Mouse (Mus musculus) CD4-positive, CD25-positive, alpha-beta regulatory T cell, adult 4 months (primary cell): ENCODE measurements around the gene Fam135a. TPM values are rescaled to one million over a fixed set of nuclear protein-coding genes. Genes with fewer than 3 reads are reported as not detected.
"Not testable (repeated sequence)": the region's sequence is repeated elsewhere in the genome, so short reads cannot be mapped to it uniquely, and the experiment has no call there.

Experiments
- ATAC-seq: one replicate; pipeline ENCODE4 v1.8.0; 2017
- polyA plus RNA-seq, 2 experiments: library from polyadenylated mRNA; unstranded; fragments of 100-300 nt; shearing (Covaris generic); gene quantifications; one replicate each; pipeline ENCODE4 v1.2.1; 2017

Fam135a gene
- polyA plus RNA-seq, 2 experiments from 2014 or later, result 0.28 TPM; not detected in 1

DNA sequence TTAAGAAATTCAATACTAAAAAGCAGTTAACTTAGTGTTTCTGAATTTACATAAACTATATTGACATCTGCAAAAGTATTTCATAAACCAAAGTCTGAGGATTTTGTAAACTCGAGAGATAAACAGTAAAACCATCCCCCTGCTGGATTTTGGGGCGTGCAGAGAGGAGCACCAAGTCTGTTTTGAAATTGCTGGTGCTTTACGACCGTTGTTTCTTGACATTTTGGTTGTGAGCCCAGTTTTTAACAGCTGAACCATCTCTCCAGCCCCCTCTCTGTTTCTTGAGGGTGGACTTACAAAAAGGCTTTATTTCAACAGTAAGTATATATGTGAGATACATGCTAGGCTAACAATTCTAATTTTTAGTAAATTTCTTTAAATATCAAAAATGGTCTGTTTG is 33.4 kb downstream of the Fam135a start:
- ATAC-seq, result no peak

DNA sequence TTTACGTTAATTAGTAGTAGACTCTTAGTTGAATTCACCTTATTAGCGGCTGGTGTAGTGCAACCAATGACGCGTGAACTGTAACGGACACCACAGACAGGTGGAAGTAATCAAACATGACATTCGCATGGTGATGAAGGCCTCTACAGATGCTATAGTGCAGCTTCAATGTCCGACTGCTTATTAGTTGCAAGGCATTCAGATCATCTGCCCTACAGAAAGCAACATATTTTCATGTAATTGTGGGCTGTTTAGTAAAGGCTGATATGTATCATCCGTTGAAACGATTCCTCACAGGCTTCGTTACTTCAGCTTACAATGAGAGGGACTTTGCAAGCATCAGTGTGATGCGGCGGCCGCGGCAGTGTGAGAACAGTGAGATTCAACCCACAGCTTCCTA is 44.4 kb downstream of the Fam135a start:
- ATAC-seq, result no peak

DNA sequence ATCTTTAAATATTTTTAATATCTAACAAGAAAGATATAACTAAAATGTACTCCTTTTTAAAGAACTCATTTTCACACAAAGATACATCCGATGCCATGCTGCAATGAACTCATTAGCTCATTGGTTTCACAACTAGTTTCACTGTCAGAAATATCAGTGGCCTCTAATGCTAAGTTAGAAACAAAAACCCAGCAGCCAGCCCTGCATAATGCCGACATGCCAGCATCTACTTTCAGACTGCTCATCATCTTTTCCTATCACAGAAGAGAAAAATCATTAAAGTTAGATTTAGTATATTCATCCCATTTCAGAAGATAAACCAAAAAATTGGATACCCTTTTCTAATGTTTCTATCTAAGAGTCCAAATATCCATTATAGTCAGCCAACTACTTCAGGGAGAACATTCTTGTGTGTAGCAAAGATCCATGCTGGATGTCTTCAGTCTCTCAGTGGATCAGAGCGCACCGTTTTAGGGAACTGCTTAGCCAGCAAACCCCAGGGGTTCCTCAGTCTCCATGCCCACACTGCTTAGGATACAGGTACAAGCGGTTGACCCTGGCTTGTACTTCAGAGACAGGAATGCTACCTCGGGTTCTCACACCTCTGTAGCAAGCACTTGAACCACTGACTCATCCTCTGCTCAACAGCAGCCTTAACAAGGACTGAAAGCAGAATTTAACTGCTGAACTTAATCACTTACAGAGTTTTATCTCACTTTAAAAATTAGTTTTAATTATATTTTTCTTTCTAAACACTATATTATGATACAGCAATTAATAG is 53.2 kb downstream of the Fam135a start:
- ATAC-seq, result no peak

DNA sequence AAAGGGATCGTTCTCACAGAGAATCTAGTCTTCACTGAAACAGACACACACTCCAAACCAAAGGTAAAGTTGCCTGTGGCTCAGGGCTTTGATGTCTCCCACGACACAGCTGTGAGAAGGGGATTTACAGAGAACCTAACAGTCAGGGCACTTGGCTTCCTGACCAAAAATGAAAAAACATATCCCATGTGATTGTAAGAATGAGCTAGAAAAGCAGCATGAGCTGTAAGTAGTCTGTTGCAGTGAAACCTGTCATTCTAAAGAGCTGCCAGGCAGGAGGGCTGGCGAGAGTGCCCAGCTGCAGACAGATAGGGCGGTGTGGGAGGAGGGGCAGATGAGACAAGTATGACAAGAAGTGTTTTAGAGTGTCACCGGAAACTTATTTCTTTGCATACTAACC is 54.5 kb downstream of the Fam135a start:
- ATAC-seq, result peak; percentile 65

DNA sequence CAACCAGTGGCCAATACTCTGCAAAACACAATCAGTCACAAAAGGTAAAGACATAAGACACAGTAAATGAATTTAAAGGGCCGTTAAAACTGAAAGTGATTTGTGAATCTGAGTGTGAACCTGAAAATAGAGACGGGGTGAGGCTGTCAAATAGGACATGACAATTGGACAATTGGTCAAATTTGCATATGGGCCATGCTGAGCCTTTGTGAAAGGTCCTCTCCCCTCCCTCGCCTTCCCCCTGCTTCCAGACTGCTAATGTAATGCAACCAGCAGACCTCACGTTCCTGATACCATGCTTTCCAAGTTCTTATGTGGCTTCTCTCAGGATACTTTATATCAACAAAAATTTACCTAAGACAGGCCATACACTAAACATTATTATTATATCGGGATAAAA is 57.1 kb downstream of the Fam135a start:
- no peak for ATAC-seq

DNA sequence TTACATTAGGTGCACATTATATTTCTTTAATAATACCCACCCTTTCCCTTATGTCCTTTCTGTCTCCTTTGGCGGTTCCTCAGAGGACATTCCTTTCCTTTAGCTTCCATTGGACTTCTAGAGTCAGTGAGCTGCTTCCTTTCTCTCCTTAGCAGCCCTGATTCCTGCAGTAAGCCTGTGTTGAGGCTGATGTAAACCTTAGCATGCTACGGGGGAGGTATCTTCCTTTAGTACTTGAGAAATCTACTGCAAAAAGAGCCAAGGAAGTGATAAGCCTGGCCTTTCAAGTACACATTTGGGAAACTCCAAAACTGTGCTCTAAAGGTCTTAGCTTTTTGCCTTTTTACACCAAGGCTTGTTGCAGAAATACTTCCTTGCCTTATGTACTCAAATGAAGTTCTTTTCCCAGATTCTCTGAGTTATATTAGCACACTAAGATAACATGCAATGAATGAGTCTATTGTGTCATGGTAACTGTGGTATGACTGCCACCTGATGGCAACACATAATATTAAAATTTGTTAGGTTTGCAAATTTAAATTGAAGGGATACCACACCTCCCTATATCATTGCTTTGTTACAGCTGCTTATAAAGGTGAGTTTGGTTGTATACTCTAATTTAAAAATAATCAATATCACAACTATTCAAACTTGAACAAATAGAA is 66.2 kb downstream of the Fam135a start:
- ATAC-seq, result peak; percentile 75

DNA sequence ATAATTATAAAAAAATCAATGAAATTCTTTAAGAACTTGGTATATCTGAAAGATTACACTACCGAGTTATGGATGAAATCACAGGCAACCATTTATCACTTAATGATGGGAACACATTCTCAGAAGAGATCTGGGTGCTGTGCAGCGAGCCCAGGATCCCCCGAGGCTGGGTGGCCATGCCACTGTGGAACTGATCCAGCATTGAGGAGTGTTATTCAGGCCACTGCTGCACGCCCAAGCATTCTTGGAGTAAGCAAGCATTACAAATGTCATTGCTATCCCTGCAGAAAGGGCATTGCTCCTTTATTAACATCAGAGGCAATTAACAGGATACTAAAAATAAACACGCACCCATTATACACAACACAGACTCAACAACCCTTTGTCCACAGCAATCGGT is 89.3 kb downstream of the Fam135a start:
- ATAC-seq, result no peak

DNA sequence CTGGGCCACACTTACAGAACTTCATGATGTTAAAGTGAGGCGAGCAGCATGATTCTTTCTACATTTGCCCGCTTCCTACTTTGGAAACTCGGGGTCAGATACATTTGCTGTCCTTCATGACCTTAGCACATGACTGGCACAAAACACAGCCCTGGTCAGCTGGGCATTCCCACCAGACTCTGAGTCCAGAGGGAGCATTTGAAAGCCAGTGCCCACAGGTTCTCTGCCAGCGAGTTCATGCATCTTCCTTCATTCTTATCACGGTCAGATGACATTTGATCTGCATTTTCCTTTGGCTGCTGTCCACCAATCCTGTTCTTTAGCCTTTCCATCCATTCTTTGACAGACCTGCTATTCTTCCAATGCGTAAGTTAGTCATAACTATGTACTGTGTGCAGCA is 90.1 kb downstream of the Fam135a start:
- no peak for ATAC-seq

DNA sequence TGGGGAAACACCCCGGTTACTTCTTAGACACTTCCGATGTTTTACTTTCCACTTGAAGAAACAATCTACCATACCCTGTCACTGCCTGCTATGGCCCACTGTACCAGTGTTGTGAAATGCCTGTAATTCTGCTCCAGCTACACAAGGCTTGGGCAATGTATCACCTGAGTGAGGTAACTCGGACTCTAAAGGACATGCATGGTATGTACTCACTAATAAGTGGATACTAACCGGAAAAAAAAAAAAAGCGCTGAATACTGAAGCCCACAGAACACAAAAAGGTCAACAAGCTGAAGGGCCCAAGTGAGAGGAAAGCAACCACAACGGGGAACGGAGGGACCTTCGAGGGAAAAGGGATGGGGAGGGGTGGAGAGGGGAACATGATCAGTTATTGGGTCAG is 92.5 kb downstream of the Fam135a start:
- ATAC-seq, result no peak

DNA sequence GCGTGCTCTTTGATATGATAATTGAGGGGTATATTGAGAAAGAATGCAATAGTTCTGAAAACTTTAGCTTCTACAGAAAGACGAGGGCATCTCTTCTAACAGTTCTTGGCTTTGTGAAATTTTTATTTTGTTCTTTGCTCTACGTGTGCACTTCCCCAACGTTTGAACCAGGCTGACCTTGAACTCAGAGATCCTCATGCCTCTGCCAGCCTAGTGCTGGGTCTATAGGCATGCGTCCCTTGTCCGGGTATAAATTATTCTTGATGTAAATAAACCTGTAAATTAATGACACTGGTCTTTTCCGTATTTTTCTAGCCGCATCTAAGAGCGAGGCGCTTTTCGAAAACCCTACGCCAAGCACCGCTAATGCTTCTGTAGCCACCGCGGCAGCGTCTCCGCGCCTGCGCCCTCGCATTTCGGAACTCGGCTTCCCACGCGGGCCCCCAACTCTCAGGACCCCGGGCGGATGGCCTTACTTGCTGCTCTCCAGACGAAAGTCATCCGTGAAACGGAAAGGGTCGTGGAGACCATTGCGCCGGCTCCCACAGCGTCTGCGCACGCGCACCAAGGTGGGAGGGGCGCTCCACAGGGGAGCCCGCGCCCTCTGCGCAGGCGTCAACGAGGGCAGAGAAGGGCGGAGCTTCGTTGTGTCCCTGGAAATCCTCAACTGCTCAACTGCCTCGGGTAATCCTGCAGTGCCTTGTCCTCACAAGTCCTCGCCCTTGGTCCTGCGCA is 94.9 kb downstream of the Fam135a start, which contains the start of gene Sdhaf4:
Gene Sdhaf4, minus strand, starts transcription at position 587 of the 735 bp plus-strand sequence.
- peak; percentile 94 for ATAC-seq

DNA sequence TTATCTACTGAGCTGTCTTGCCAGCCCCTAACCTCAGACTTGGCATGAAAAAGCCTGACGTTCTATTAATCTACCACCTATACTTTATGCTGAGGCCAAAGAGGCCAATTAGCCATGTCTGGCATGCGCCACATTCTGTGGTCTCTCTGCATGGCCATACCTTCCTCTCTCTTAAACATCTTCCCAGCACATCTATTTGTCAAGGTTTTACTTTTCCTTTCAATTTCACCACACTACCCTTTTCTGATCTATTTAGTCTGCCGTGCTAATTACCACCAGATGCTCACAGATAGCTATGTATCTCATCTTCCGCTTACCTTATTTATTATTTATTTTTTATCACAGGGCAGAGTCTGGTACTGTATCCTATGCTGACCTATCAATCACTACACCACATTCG is 100.8 kb downstream of the Fam135a start:
- peak; percentile 62 for ATAC-seq

DNA sequence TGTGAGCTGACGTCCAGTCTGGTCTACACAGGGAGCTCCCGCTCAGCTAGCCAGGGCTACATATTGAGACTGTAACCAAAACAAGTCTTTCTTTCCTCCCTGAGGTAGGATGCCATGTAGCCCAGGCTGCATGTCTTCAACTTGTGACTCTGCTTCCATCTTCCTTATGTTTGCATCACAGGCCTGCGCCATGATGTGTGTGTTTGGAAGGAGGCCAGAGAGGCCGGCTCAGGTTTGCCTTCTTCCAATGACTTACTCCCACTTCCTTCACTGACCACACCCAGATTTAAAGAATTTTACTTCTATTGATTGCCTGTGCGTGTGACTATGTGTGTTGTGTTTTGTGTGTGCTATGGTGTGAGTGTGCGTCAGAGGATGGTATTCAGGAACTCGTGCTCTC is 101.3 kb downstream of the Fam135a start:
- ATAC-seq, result no peak

DNA sequence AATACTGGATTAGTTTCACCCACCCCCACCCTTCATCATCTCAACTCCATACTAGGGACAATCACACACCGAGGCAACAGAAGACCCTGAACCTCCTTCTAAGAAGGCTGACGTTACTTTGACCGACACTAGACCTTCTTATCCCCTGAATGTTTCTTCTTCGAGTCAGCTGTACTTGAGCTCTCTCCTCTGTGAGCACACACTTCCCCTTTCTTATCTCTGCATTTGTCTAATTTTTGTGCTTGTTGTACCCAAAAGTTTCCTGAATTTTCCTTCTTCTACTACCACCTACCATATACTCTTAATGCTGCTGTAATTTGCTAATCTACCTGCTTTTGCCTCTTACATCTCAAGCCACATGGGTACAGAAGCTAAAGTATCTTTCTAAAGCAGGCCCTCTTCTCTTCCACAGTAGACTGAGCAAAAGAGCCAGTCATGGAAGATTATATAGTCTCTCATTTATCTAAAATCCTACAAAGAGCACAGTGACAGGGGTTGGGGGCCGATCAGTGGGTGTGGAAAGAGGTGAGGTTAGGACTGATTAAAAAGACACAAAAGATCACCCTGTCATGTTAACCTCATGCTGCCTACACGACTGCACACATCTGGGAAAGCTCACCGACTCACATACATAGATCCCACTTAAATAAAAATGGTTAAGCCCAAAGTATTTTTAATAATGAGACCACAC is 101.9 kb downstream of the Fam135a start:
- no peak for ATAC-seq

DNA sequence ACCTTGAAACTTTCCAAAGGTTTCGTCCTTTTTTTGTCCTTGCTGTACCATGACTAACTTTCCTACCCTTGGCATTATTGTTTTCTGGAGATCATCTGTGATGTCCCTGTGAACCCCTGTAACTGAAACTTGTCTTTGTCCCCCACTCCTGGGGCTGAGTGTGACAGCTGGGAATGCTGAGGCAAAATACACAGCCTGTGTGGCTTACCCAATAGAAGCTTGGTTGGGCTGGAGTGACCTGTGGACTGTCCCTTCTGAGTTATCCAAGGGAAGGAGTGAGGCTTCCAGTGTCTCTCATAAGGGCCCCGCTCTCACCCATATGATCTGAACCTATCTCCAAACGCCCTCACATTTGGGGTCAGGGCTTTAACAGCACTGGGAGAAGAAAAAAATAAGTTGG is 102.6 kb downstream of the Fam135a start:
- no peak for ATAC-seq

DNA sequence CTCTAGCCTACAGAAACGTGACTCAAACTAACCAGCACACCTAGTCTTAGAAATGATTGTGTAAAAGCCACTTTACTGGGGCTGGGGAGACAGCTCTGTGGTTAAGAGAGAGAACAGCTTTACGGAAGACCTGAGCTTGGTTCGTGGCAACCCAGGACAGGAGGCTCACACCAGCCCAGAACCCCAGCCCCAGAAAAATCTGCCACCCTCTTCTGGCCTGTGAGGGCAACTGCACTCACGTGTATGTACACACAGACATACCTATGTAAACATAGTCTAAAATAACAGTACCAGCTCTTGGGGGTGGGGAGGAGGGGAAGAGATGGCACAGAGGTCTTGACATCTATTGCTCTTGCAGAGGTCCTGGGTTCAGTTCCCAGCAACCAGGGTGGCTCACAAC is 104.7 kb downstream of the Fam135a start:
- no peak for ATAC-seq

DNA sequence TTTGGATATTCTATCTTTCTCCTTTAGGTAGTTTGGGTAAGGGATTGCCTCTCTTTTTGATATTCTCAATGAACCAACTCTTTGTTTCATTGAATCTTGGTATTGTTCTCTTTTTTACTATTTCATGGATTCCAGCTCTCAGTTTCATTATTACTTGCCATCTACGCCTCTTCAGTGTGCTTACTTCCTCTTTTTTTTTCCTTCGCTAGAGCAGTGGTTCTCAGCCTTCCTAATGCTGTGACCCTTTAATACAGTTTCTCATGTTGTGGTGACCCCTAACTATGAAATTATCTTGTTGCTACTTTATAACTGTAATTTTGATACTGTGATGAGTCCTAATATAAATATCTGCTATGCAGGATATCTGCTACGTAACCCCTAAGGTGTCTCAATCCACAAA is 117.0 kb downstream of the Fam135a start:
- no peak for ATAC-seq

DNA sequence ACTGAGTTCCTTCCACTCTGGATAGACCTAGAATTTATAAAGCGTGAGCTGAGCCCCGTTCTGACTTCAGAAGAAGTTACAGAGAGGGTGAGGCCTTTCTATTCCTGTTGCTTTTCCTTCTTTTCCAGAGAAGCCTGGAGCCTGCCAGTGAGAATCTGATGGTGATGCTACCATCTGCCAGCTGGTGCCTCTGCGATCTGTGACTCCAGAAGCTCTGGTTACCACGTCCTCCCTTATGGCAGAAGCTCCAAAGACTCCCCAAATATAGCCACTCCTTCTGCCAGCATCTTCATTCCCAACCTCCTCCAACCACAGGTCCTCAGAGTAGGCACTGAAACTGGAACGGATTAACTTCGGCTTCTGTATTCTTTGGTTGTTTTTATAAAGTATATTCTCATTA is 121.9 kb downstream of the Fam135a start:
- no peak for ATAC-seq

DNA sequence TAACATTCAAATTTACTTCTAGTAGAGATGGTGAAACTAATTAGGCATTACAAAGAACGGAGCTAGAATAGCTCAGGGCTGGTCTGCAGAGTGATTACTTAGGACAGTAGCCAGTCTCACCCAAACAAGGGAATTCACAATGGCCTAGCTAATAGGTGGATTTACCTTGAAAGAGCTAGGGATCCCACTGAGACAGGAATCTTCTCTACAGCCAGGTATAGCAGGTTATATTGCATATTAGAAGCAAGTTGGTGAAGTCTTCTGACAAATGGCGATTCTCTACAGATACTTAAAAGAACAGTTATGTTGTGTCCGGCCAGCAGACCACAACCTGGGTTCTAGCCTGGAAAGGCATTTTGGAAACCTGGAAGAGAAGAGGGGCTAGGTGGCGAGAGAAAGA is 129.0 kb downstream of the Fam135a start:
- ATAC-seq, result not testable (repeated sequence)

DNA sequence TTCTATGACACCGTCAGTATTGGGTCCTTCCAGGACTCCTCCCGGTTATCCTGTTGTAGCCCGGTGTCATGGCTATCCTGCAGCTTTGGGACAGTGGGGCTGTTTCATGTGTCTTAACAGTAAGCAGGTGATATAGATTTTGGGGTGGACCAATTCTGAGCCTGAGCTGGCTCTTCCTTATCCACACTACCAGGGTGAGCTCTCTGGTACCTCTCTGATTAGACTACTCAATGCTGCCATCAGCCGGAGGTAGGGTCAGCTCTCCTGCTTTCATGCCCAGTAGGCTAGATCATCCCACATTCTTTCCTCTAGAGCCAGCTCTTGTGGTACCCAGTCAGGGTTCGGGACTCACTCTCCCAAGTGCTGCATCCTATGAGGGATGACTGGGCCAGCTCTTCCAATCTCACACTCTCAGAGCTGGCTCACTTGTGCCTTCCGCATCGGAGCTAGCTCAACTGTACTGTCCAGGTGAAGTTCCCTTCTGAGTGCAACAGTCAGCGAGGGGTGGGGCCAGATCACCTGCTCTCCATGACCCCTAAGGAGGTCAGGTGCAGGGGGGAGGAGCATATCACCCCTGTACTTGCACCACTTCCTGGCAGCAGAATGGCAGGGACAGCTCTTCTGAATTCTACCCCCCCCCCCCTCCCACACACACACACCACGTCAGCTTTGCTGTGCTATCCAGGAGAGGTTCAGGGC is 132.0 kb downstream of the Fam135a start:
- ATAC-seq, result no peak

DNA sequence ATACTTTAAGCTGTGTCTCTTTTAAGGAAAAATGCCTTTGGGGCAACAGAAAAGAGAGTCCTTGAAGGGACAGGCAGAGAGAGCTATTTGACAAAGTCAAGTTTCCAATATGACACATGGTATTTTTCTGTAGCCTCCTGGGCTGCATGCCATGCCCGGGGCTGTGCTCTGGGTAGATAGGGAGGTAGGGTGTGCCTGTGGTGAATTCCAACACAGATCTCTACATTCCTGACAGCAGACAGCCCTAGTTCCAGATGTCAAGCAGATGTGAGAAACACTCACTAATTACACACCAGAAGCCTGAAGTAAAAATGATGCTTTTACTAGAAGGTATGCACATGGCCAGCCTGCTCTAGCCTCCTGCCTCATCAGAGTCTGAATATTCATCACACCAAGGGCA is 133.9 kb downstream of the Fam135a start:
- no peak for ATAC-seq
